Mouse (Mus musculus) spleen, adult 2 months (tissue): Measurements from ENCODE around the gene Wnt10a. TPM values are rescaled to one million over a fixed set of nuclear protein-coding genes. Genes with fewer than 3 reads are reported as not detected.
"Not testable (repeated sequence)": the region's sequence is repeated elsewhere in the genome, so short reads cannot be mapped to it uniquely, and the experiment has no call there.

Source experiments
- DNase-seq, 2 experiments: peaks; one replicate each; pipeline versions ENCODE4 v3.0.0 to v3.0.0-alpha.2; 2012 to 2021; ENCODE audit warnings: low spot score in 2 of 2, low read depth in 1 of 2
- H3K27ac ChIP-seq: fragments of 200-500 bp; 2 replicates; pipeline ENCODE4 v1.5.1; 2012; ENCODE audit warnings: low read length, inconsistent platforms; ENCODE audit not compliant: insufficient read depth
- H3K27me3 ChIP-seq: fragments of 200-500 bp; 2 replicates; pipeline ENCODE4 v1.6.1; 2012; ENCODE audit warnings: mild to moderate bottlenecking, moderate library complexity, low read length, inconsistent platforms; ENCODE audit not compliant: control insufficient read depth, insufficient read depth
- H3K36me3 ChIP-seq: fragments of 200-500 bp; 2 replicates; pipeline ENCODE4 v1.6.1; 2012; ENCODE audit warnings: mild to moderate bottlenecking, low read length, inconsistent platforms; ENCODE audit not compliant: control insufficient read depth, insufficient read depth
- H3K4me1 ChIP-seq: fragments of 200-500 bp; 2 replicates; pipeline ENCODE4 v1.6.1; 2011; ENCODE audit warnings: inconsistent platforms; ENCODE audit not compliant: control insufficient read depth, insufficient read depth, insufficient read length
- H3K4me3 ChIP-seq: fragments of 200-500 bp; 2 replicates; pipeline ENCODE4 v1.5.1; 2011; ENCODE audit warnings: mild to moderate bottlenecking, inconsistent platforms; ENCODE audit not compliant: insufficient read depth, insufficient read length; ENCODE audit errors: extremely low read depth
- CTCF ChIP-seq: fragments of 200-500 bp; IDR thresholded peaks from 2 replicates; pipeline ENCODE4 v1.5.1; 2011; ENCODE audit warnings: mild to moderate bottlenecking, inconsistent platforms; ENCODE audit not compliant: insufficient read depth, insufficient read length, insufficient replicate concordance; ENCODE audit errors: extremely low read depth
- POLR2A ChIP-seq: fragments of 200-500 bp; IDR thresholded peaks from 2 replicates; pipeline ENCODE4 v1.6.1; 2011; ENCODE audit warnings: low read depth, low read length, inconsistent platforms
- WGBS: fragments of 180-500 bp; shearing (Covaris S2); methylation state at CpG from one replicate; pipeline ENCODE4 v1.1.7; 2018; 5-methylcytosine and 5-hydroxymethylcytosine counted together
- polyA plus RNA-seq: library from polyadenylated mRNA; depleted of rRNA; stranded (reverse); fragments of >200 nt; gene quantifications from 2 replicates; pipeline ENCODE4 v1.2.3, GENCODE M21; 2012

Wnt10a gene
- polyA plus RNA-seq, 1 experiment = 3.1 TPM

DNA sequence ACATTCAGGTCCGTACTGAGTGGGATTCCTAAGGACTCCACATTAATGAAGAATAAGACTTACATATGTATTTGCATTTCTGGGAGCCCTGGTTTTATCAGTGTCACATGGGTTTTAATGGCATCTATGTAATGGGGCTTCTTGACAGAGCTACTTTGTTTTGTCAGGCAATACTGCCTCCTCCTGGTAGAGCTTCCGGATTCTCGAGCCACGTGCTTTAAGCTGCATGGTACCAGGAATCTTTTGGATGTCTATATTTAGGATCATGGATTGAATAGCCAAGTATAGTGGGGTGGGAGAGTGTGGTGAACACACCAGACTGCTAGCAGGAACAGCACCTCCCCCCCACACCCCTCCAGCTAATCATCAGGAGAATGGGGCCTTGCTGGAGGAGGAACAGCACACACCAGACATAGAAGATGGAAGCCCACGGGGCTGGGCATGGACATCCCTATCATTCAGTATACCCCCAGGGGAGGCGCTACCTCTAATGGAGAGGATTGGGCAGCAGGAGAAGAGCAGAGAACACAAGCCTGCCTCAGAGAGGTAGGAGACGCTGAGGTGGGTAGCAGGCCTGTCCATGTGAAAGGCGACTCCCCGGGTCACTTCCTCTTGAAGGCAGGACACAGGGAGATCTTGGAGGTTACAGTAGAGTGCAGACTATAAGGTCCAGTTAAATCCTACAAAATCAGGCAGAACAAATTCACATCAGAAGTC, 23.8 kb downstream of the Wnt10a start:
- TF ChIP-seq CTCF (no peak), POLR2A (no peak)
- Histone ChIP-seq H3K36me3 (no peaks in the 10 kb centered on the region), H3K4me3 (no peak overlapping the region), H3K4me1 (peaks cover 4% of the 10 kb centered on the region; the same call in 1 of the 2 replicates), H3K27me3 (no peaks in the 10 kb centered on the region), H3K27ac (no peak overlapping the region)
- WGBS = 81% methylated on average over 9 of the region's 9 CpGs
- DNase-seq = no peak

DNA sequence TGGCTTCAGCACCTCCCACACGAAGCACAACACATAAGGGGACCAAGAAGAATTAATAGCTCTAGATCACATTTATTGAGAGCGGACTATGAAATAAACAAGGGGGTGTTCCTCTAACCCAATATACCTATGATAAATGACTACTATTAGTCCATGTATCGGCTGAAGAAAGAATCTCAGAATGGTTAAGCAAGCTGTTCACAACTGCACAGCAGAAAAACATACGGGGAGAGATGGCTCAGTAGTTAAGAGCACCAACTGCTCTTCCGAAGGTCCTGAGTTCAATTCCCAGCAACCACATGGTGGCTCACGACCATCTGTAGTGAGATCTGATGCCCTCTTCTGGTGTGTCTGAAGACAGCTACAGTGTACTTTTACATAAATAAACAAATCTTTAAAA, 24.6 kb downstream of the Wnt10a start:
- DNase-seq, H3K4me1 ChIP-seq, H3K36me3 ChIP-seq, H3K4me3 ChIP-seq, H3K27me3 ChIP-seq, H3K27ac ChIP-seq: not testable (repeated sequence)
- 81% methylated on average over 6 of the region's 6 CpGs for WGBS

DNA sequence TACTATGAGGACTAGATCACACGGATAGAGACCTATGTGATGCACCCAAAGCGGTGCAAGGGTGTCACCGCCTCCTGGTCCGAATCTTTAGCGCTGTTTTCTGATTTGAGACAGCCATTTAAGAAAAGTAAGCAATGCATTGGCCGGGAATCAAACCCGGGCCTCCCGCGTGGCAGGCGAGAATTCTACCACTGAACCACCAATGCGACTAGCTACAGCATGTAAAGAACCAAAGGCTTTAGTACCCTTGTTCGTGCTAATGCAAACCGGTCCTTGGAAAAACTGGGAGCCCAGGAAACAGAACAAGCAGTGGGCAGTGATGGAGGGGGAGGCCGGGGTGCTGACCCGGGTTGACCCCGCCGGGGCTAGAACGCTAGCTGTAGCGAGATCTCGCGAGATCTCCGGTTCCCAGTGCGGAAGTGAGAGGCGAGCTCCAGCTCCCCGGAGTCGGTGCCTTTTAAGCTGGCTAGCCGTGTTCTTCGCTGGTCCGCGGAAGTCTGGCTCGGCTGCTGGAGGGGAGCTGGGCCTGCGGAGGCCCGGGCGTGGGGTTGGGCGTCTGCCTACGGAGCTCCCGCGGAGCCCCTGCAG, 25.4 kb downstream of the Wnt10a start:
- DNase-seq = peak; percentile 79 to 87
- WGBS = 8% methylated on average over 38 of the region's 38 CpGs
- Histone ChIP-seq H3K4me1 (peaks cover 4% of the 10 kb centered on the region; the same call in 1 of the 2 replicates), H3K27me3 (no peaks in the 10 kb centered on the region), H3K36me3 (no peaks in the 10 kb centered on the region), H3K27ac (peak overlapping the region; percentile 85), H3K4me3 (peak overlapping the region; percentile 79)
- TF ChIP-seq POLR2A (peak; percentile 69; the same call in 1 of the 2 replicates), CTCF (no peak)

DNA sequence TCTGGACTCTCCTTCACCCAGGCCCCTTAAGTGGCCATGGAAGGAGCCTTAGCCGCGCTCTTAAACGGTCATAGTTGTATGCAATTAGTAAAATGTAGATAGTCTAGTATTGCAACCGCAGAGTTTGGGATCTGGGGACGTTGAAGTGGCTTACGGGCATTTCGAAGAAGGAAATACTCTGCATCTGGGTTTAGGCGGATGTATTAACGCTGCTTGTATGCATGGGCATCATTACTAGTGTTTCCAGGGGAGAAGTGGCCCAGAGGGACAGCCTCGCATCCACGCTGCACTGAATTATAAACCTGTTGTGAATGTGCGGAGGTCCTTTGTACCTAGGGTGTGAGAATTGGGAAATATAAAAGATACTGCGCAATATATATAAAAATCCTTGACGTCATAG, 25.9 kb downstream of the Wnt10a start:
- Histone ChIP-seq H3K27me3 (no peaks in the 10 kb centered on the region), H3K36me3 (no peaks in the 10 kb centered on the region), H3K4me1 (peaks cover 4% of the 10 kb centered on the region; the same call in 1 of the 2 replicates), H3K4me3 (peak overlapping the region; percentile 79), H3K27ac (peak overlapping the region; percentile 85)
- TF ChIP-seq CTCF (no peak), POLR2A (no peak)
- WGBS = 11% methylated on average over 14 of the region's 14 CpGs
- DNase-seq = no peak

DNA sequence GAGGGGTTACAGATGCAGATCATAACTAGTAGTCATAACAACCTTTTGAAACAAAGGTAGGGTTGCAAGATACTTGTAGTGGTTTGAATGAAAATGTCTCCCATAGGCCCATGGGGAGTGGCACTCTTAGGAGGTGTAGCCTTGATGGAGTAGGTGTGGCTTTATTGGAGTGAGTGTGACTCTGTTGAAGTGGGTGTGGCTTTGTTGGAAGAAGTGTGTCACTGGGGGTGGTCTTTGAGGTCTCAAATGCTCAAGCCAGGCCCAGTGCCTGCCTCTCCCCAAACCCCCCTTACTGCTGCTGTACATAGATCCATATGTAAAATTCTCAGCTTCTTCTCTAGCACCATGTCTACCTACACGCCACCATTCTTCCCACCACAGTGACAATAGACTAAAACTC, 27.2 kb downstream of the Wnt10a start:
- Histone ChIP-seq H3K27ac (no peak overlapping the region), H3K4me1 (peaks cover 4% of the 10 kb centered on the region; the same call in 1 of the 2 replicates), H3K36me3 (no peaks in the 10 kb centered on the region), H3K4me3 (no peak overlapping the region), H3K27me3 (no peaks in the 10 kb centered on the region)
- 100% methylated on average over 1 of the region's 1 CpGs for WGBS
- TF ChIP-seq POLR2A (no peak), CTCF (no peak)
- DNase-seq = no peak

DNA sequence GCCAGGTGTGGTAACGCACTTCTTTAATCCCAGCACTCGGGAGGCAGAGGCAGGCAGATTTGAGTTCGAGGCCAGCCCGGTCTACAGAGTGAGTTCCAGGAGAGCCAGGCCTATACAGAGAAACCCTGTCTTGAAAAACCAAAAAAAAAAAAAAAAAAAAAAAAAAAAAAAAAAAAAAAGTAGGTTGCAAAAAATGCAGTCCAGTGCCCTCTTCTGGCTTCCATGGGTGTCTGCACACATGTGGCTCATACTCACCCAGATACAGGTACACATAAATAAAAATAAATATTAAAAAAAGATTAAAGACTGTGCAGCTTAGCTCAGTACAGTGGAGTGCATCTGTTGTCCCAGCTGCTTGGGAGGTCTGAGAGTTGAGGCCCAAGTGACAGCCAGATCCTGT, 32.3 kb downstream of the Wnt10a start:
- H3K36me3 ChIP-seq, H3K27me3 ChIP-seq, H3K4me1 ChIP-seq, H3K27ac ChIP-seq, H3K4me3 ChIP-seq, DNase-seq: not testable (repeated sequence)
- WGBS = 95% methylated on average over 4 of the region's 4 CpGs

DNA sequence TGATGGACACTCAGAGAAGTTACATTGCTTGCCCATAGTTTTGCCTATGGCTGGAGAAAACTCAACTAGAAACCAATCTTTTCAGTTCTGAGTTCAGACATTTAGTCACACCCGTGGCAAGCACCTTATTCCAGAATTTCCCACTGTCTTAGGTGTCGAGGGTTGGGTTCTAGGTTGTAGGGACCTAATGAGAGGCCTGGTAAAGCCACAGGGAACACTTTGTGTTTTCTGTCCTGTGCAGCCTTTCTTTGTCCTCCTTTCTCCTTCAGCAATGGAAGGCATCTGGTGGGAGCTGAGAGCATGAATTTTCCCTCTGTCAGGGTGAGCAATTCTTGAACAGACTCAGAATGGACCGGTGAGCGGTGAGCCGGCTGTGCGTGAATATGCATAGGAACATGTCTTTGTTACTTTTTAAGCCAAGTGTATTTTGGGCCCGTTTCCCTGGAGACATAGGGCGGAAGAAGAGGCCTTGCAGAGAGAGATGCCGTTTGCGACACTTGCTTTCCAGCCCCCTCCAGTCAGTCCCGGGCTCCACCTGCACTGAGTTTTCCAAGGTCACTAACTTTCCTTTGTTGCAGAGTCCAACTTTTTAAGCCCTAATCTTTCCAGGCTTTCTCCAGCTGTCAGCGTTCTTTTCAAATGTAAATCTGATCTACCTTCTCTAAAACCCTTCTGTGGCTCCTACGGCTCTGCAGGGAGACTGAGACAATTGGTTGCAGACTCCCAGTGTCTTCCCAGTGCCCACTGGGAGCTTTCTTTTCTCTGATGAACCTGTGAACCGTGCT, 33.4 kb downstream of the Wnt10a start:
- H3K4me3 ChIP-seq = no peak overlapping the region
- no peak overlapping the region for H3K27ac ChIP-seq
- no peak for DNase-seq
- no peaks in the 10 kb centered on the region for H3K36me3 ChIP-seq
- no peaks in the 10 kb centered on the region for H3K27me3 ChIP-seq
- no peaks in the 10 kb centered on the region for H3K4me1 ChIP-seq
- TF ChIP-seq POLR2A (no peak), CTCF (no peak)
- 64% methylated on average over 14 of the region's 14 CpGs for WGBS
